Mouse (Mus musculus) liver, embryonic 16.5 days (tissue): ENCODE results near the gene Kifc3. TPM values are rescaled to one million over a fixed set of nuclear protein-coding genes. Genes with fewer than 3 reads are reported as not detected.
"Not testable (repeated sequence)": the region's sequence is repeated elsewhere in the genome, so short reads cannot be mapped to it uniquely, and the experiment has no call there.

Source experiments
- ATAC-seq: fragments of 200-750 bp; cut with Nextera tagmentation; 2 replicates; pipeline ENCODE4 v1.8.0; 2017; ENCODE audit warnings: low read depth, mild to moderate bottlenecking, moderate number of reproducible peaks, moderate library complexity
- H3K27ac ChIP-seq: fragments of 300-500 bp; sonication (generic); 2 replicates; pipeline ENCODE4 v1.5.1; 2014; ENCODE audit warnings: mild to moderate bottlenecking, low read length
- H3K27me3 ChIP-seq: fragments of 300-500 bp; sonication (generic); 2 replicates; pipeline ENCODE4 v1.6.1; 2014; ENCODE audit warnings: low read depth, low read length, mixed read lengths; ENCODE audit not compliant: control insufficient read depth, insufficient read depth
- H3K36me3 ChIP-seq: fragments of 300-500 bp; sonication (generic); 2 replicates; pipeline ENCODE4 v1.6.1; 2014; ENCODE audit warnings: mild to moderate bottlenecking; ENCODE audit not compliant: control insufficient read depth, insufficient read depth
- H3K4me1 ChIP-seq: fragments of 300-500 bp; sonication (generic); 2 replicates; pipeline ENCODE4 v1.6.1; 2014; ENCODE audit warnings: low read depth, low read length, mixed read lengths; ENCODE audit not compliant: control insufficient read depth
- H3K4me2 ChIP-seq: fragments of 300-500 bp; sonication (generic); 2 replicates; pipeline ENCODE4 v1.6.1; 2014; ENCODE audit warnings: low read depth, low read length, mixed read lengths
- H3K4me3 ChIP-seq: fragments of 300-500 bp; sonication (generic); 2 replicates; pipeline ENCODE4 v1.5.1; 2014; ENCODE audit warnings: low read depth, mild to moderate bottlenecking, low read length
- H3K9ac ChIP-seq: fragments of 300-500 bp; sonication (generic); 2 replicates; pipeline ENCODE4 v1.6.1; 2014; ENCODE audit warnings: low read depth, low read length
- H3K9me3 ChIP-seq: fragments of 300-500 bp; sonication (generic); replicated peaks from 2 replicates; pipeline ENCODE4 v1.6.1; 2016; ENCODE audit warnings: low read length; ENCODE audit not compliant: control insufficient read depth
- WGBS: fragments of 180-500 bp; shearing (Covaris S2); extraction: QIAGEN DNeasy Blood & Tissue Kit; methylation state at CpG from one replicate; pipeline ENCODE4 v1.1.7; 2014; ENCODE audit not compliant: insufficient replicate concordance; 5-methylcytosine and 5-hydroxymethylcytosine counted together
- polyA plus RNA-seq: library from polyadenylated mRNA; unstranded; fragments of >200 nt; fragmentation: Nextera tagmentation; extraction: Ambion mirVana; gene quantifications from 2 replicates; pipeline ENCODE4 v1.2.1, GENCODE M21; 2015

The Kifc3 gene
- polyA plus RNA-seq, 1 experiment from 2014 or later: 5.5 TPM

DNA sequence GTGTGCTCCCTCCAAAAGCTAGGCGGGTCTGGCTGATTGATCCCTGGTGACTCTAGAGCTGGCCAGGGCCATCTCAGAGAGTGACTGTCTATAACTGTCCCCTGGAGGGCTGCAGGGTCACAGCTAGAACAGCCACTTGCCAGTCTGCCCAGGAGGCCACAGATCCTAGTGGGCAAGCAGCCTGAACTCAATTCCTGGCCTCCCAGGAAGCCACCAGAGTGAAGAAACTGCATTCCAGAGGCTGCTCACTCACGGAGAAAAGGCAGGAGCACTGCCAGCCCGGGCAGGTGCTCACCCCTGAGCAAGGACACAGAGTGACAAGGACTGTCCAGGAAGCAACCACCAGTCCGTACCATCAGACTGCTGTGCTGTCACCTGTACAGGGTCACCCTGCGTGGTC is 34.9 kb downstream of the Kifc3 start:
- Histone ChIP-seq H3K9ac (no peak overlapping the region), H3K9me3 (no peaks in the 10 kb centered on the region), H3K27ac (no peak overlapping the region), H3K27me3 (no peaks in the 10 kb centered on the region), H3K4me3 (no peak overlapping the region), H3K4me2 (no peak overlapping the region), H3K4me1 (no peaks in the 10 kb centered on the region), H3K36me3 (no peaks in the 10 kb centered on the region)
- WGBS: 57% methylated on average over 5 of the region's 5 CpGs
- ATAC-seq: no peak

DNA sequence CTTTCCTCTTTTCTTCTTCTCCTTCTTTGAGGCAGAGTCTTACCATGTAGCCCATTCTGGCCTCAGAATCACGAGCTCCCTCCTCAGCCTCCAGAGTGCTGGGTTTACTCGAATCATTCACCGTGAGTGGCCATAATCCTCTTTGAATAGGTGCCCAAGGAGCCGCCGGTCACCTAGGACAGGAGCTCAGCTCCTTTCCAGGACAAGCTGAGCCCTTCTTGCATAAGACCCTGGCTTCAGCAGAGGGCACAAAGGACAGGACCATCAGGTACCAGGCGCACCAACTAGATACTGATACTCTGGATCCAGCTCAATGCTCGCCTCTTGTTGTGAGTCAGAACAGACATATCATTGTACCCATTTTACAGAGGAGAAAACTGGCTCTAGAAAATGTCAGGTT is 36.2 kb downstream of the Kifc3 start:
- WGBS: 59% methylated on average over 7 of the region's 7 CpGs
- Histone ChIP-seq H3K9me3 (no peaks in the 10 kb centered on the region), H3K4me3 (no peak overlapping the region), H3K4me1 (no peaks in the 10 kb centered on the region), H3K9ac (no peak overlapping the region), H3K4me2 (no peak overlapping the region), H3K27me3 (no peaks in the 10 kb centered on the region), H3K36me3 (no peaks in the 10 kb centered on the region), H3K27ac (no peak overlapping the region)
- ATAC-seq: no peak

DNA sequence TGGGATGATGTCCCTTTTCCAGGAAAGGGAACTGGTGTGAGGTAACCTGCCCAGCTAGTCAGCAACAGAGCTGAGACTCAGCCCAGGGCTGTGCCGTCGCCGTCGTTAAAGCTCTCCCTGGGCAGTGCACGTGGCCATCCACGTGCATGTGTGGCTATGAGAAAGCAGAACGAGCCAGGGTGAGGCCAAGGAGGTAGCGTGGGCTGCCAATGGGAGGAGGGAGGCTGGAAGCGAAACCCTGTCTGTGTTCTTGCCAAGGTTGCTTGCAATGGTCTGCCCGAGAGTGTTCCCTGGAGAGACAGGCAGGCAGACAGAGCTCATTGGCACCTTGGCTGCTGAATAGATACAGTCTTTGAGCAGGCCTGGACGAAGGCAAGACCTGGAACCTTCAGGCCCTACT is 36.7 kb downstream of the Kifc3 start:
- ATAC-seq: no peak

DNA sequence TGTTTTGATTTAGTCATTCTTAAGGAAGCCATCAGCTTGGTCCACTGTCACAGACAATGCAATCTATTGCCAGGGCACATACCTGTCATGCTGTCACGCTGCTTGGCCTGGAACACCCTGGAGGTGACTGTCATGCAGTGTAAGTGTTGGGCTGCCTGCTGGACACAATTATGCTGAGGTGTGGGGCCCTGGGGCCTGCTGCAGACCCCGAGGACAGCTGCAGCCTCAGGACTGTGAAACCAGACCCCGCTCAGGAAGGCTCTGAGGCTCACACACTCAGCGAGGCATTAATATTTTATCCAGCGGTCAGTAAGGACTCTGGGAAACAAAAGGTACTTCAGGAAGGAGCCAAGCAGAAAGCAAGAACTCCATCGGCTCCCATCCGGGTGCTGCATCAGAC is 38.1 kb downstream of the Kifc3 start:
- ATAC-seq: no peak
- Histone ChIP-seq H3K27me3 (no peaks in the 10 kb centered on the region), H3K4me3 (no peak overlapping the region), H3K9me3 (no peaks in the 10 kb centered on the region), H3K36me3 (no peaks in the 10 kb centered on the region), H3K27ac (no peak overlapping the region), H3K4me2 (no peak overlapping the region), H3K9ac (no peak overlapping the region), H3K4me1 (no peaks in the 10 kb centered on the region)
- 58% methylated on average over 7 of the region's 7 CpGs for WGBS

More for the DNA sequence above, 36.7 kb downstream of the Kifc3 start:
- Histone ChIP-seq H3K4me3 (no peak overlapping the region), H3K4me1 (no peaks in the 10 kb centered on the region), H3K4me2 (no peak overlapping the region), H3K36me3 (no peaks in the 10 kb centered on the region), H3K9me3 (no peaks in the 10 kb centered on the region), H3K9ac (no peak overlapping the region), H3K27me3 (no peaks in the 10 kb centered on the region), H3K27ac (no peak overlapping the region)
- 64% methylated on average over 11 of the region's 11 CpGs for WGBS

DNA sequence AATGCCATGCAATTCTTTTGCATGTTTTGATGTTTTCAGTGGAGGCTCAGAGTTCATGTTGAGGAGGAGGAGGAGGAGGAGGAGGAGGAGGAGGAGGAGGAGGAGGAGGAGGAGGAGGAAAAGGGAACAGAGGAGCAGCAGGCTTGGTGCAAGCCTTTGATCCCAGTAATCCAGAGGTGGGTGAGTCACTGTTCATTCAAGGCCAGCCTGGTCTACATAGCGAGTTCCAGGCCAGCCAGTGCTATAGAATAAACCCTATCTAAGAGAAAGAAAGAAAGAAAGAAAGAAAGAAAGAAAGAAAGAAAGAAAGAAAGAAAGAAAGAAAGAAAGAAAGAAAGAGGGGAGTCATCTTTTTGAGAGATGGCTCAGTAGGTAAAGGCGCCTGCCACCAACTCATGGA is 38.6 kb downstream of the Kifc3 start:
- not testable (repeated sequence) for H3K9me3 ChIP-seq, H3K4me2 ChIP-seq, H3K36me3 ChIP-seq, ATAC-seq, H3K4me3 ChIP-seq, H3K4me1 ChIP-seq, H3K27me3 ChIP-seq, H3K9ac ChIP-seq, H3K27ac ChIP-seq
- 50% methylated on average over 2 of the region's 2 CpGs for WGBS

DNA sequence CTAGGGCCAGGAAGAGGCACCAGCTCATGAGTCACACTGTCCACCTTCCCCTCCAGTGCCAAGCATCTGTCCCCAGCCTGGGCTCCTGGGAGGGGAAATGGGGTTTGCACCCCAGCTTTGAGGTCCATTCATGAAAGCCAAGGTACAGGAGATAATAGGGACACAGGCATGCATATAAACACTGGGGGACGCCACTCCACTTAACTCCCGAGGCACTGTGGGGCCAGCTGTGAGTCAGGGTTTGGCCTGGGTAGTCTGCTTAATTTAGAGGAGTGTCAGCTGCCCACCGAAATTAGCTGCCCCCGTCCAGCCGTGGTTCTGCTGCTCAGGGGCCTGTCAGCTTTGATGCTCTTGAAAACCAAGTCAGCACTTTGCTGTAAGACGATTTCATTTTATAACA is 39.8 kb downstream of the Kifc3 start:
- Histone ChIP-seq H3K9ac (no peak overlapping the region), H3K27me3 (no peaks in the 10 kb centered on the region), H3K4me2 (no peak overlapping the region), H3K36me3 (no peaks in the 10 kb centered on the region), H3K9me3 (no peaks in the 10 kb centered on the region), H3K4me3 (no peak overlapping the region), H3K27ac (no peak overlapping the region), H3K4me1 (no peaks in the 10 kb centered on the region)
- ATAC-seq: no peak
- WGBS: 50% methylated on average over 6 of the region's 6 CpGs

DNA sequence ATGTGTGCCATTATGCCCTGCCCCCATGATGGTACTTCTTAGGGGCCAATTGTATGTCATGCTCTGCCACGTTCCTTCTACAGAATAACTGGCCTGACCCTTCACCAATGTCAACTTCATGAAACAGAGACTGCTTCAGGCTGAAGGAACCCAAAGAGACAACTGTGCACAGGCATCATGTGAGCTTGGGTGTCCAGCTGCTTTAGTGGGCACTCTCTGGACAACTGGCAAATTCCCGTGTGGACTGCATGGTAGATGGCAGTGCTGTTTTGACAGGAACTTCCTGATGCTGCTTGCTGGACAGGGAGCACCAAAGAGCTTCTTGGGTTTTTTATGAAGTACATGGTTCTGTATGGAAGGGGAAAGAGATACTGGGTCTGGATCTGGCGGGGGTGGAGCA is 43.3 kb downstream of the Kifc3 start:
- ATAC-seq: no peak
- no peak overlapping the region for H3K9ac ChIP-seq
- H3K27me3 ChIP-seq: no peaks in the 10 kb centered on the region
- no peaks in the 10 kb centered on the region for H3K9me3 ChIP-seq
- H3K4me1 ChIP-seq: peaks cover 4% of the 10 kb centered on the region
- no peak overlapping the region for H3K4me3 ChIP-seq
- no peak overlapping the region for H3K4me2 ChIP-seq
- WGBS: 48% methylated on average over 3 of the region's 3 CpGs
- no peaks in the 10 kb centered on the region for H3K36me3 ChIP-seq
- H3K27ac ChIP-seq: no peak overlapping the region

DNA sequence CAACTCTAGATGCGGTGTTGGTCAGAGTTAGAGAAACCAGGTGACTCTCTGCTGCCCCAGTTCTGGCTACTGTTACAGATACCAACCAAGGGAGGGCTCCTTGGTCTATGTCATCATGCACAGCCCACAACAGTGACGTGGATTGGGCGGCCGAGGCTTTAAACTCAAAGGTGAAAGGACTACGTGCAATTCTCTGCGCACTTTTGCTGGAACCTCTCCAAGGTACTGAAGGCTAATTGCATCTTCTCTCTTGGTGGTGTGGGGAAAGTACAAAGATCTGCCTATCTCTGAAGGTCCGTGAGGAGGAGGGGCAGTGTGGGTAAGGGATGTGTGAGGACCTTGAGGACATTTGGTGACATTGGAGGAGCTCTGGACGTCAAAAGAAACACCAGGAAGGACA is 44.0 kb downstream of the Kifc3 start:
- Histone ChIP-seq H3K4me1 (peaks cover 4% of the 10 kb centered on the region), H3K4me2 (no peak overlapping the region), H3K27ac (no peak overlapping the region), H3K27me3 (no peaks in the 10 kb centered on the region), H3K36me3 (no peaks in the 10 kb centered on the region), H3K4me3 (no peak overlapping the region), H3K9me3 (no peaks in the 10 kb centered on the region), H3K9ac (no peak overlapping the region)
- WGBS: 55% methylated on average over 8 of the region's 8 CpGs
- ATAC-seq: no peak

DNA sequence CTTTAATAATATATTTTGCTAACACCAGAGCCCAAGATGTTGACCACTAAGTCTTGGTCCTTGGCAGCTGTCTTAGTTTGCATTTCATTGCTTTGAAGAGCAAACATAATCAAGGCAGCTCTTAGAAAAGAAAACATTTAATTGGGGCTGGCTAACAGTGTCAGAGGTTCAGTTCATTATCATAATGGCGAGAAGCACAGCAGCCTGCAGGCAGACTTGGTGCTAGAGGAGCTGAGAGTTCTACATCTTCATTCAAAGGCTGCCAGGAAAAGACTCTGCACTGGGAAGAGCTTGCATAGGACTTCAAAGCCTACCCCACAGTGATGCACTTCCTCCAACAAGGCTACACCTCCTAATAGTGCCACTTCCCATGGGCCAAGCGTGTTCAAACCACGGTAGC is 45.5 kb downstream of the Kifc3 start:
- H3K4me2 ChIP-seq: no peak overlapping the region

DNA sequence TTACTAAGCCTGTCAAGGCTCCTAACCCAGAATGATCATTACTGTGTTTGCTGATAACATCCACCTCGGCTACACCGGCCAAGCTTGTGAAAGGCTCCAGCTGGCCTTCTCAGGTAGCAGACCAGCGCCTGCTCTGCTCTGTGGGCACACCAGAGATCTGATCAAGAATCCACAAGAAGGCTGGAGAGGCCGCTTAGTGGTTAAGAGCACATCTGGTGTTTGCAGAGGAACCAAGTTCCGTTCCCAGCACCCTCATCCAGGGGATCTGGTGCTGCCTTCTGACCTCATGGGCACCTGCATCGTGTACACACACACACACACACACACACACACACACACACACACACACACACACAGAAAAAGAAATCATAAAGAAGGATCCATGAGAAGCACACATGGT is 46.5 kb downstream of the Kifc3 start:
- Histone ChIP-seq H3K36me3 (no peaks in the 10 kb centered on the region), H3K4me2 (no peak overlapping the region), H3K27ac (no peak overlapping the region), H3K27me3 (no peaks in the 10 kb centered on the region), H3K4me1 (peaks cover 4% of the 10 kb centered on the region), H3K9me3 (no peaks in the 10 kb centered on the region), H3K9ac (no peak overlapping the region), H3K4me3 (no peak overlapping the region)
- no peak for ATAC-seq
- 42% methylated on average over 6 of the region's 6 CpGs for WGBS

More for the DNA sequence above, 45.5 kb downstream of the Kifc3 start:
- H3K27me3 ChIP-seq: no peaks in the 10 kb centered on the region
- H3K36me3 ChIP-seq: no peaks in the 10 kb centered on the region
- peaks cover 4% of the 10 kb centered on the region for H3K4me1 ChIP-seq
- H3K4me3 ChIP-seq: no peak overlapping the region
- no peak overlapping the region for H3K27ac ChIP-seq
- H3K9ac ChIP-seq: no peak overlapping the region
- ATAC-seq: no peak
- 48% methylated on average over 3 of the region's 3 CpGs for WGBS
- no peaks in the 10 kb centered on the region for H3K9me3 ChIP-seq
